Mouse (Mus musculus) hematopoietic multipotent progenitor cell, adult 10-12 weeks (in vitro differentiated cells): Measurements from ENCODE around the gene Gdpd3. TPM values are rescaled to one million over a fixed set of nuclear protein-coding genes. Genes with fewer than 3 reads are reported as not detected.

Experiments
- polyA plus RNA-seq: library from polyadenylated mRNA; stranded (reverse); fragments of >175 nt; gene quantifications from 2 replicates; pipeline ENCODE4 v1.2.3, GENCODE M21; 2012; ENCODE audit warnings: low replicate concordance

The Gdpd3 gene
- 2.9 and 4.6 TPM in 2 replicates for polyA plus RNA-seq

GRCm38 (mm10) chr7:126766201-126766600 is at the start of gene Gdpd3:
Gene Gdpd3 (plus strand): TSS chr7:126766334.

GRCm38 (mm10) chr7:126759050-126759671 is 7.0 kb upstream of the Gdpd3 start, which contains the start of gene Mapk3:
Gene Mapk3 (plus strand): TSS chr7:126759601.

GRCm38 (mm10) chr7:126776598-126777057 is 10.5 kb downstream of the Gdpd3 start, which contains the start of gene Ypel3:
Gene Ypel3 (plus strand): TSS chr7:126776955.

GRCm38 (mm10) chr7:126780971-126781635 is 15.0 kb downstream of the Gdpd3 start, which contains the start of gene Tbx6:
Gene Tbx6 (plus strand): TSS chr7:126781483.

GRCm38 (mm10) chr7:126791851-126792720 is 26.0 kb downstream of the Gdpd3 start, which contains the start of gene Ppp4c:
Gene Ppp4c (minus strand): TSS chr7:126792496.

GRCm38 (mm10) chr7:126797411-126798126 is 31.4 kb downstream of the Gdpd3 start, which contains the start of gene Fam57b:
Gene Fam57b (plus strand): TSS chr7:126797668.

Other genes starting within 250 kb of the Gdpd3 start
- gene Eif3c, start 199.9 kb upstream of the Gdpd3 start, polyA plus RNA-seq, result 43.4 and 50.0 TPM in 2 replicates
- gene Apobr, start 181.4 kb upstream of the Gdpd3 start, polyA plus RNA-seq, result 69.9 and 145 TPM in 2 replicates
- 26.8 and 44.7 TPM in 2 replicates for gene Cln3, start 180.5 kb upstream of the Gdpd3 start, polyA plus RNA-seq
- 1.3 TPM in 2 replicates for gene Il27, start 171.4 kb upstream of the Gdpd3 start, polyA plus RNA-seq
- 4.9 and 6.8 TPM in 2 replicates for gene Nupr1, start 135.5 kb upstream of the Gdpd3 start, polyA plus RNA-seq
- 27.1 and 73.0 TPM in 2 replicates for gene Sgf29, start 117.0 kb upstream of the Gdpd3 start, polyA plus RNA-seq
- 0.25 and 2.0 TPM in 2 replicates for gene Sult1a1, start 89.9 kb upstream of the Gdpd3 start, polyA plus RNA-seq
- 85.0 and 156 TPM in 2 replicates for gene Bola2, start 70.9 kb upstream of the Gdpd3 start, polyA plus RNA-seq
- gene Slx1b, start 70.5 kb upstream of the Gdpd3 start, polyA plus RNA-seq, result 3.1 and 7.3 TPM in 2 replicates
- 2,019 and 2,208 TPM in 2 replicates for gene Coro1a, start 58.5 kb upstream of the Gdpd3 start, polyA plus RNA-seq
- 116 and 131 TPM in 2 replicates for gene Mapk3, start 6.7 kb upstream of the Gdpd3 start, polyA plus RNA-seq
- gene Ypel3, start 10.6 kb downstream of the Gdpd3 start, polyA plus RNA-seq, result 614 and 1,558 TPM in 2 replicates
- 20.6 and 32.8 TPM in 2 replicates for gene Tbx6, start 15.1 kb downstream of the Gdpd3 start, polyA plus RNA-seq
- gene Ppp4c, start 26.2 kb downstream of the Gdpd3 start, polyA plus RNA-seq, result 144 and 186 TPM in 2 replicates
- gene Fam57b, start 31.3 kb downstream of the Gdpd3 start, polyA plus RNA-seq, result 0.18 TPM in 1 of 2 replicates, not detected in the other
- gene 4930451I11Rik, start 65.3 kb downstream of the Gdpd3 start, polyA plus RNA-seq, result not detected in 2 replicates
- not detected in 2 replicates for gene Doc2a, start 81.1 kb downstream of the Gdpd3 start, polyA plus RNA-seq
- 46.3 and 48.6 TPM in 2 replicates for gene Hirip3, start 95.6 kb downstream of the Gdpd3 start, polyA plus RNA-seq
- gene Ino80e, start 96.0 kb downstream of the Gdpd3 start, polyA plus RNA-seq, result 411 and 521 TPM in 2 replicates
- gene Taok2, start 118.4 kb downstream of the Gdpd3 start, polyA plus RNA-seq, result 190 and 438 TPM in 2 replicates
- 94.2 and 130 TPM in 2 replicates for gene Tmem219, start 156.6 kb downstream of the Gdpd3 start, polyA plus RNA-seq
- gene Kctd13, start 162.5 kb downstream of the Gdpd3 start, polyA plus RNA-seq, result 30.5 and 84.4 TPM in 2 replicates
- gene Asphd1, start 183.2 kb downstream of the Gdpd3 start, polyA plus RNA-seq, result not detected in 2 replicates
- 2.3 and 3.7 TPM in 2 replicates for gene Sez6l2, start 184.2 kb downstream of the Gdpd3 start, polyA plus RNA-seq
- gene Cdipt, start 209.6 kb downstream of the Gdpd3 start, polyA plus RNA-seq, result 122 and 191 TPM in 2 replicates
- 0.29 and 0.57 TPM in 2 replicates for gene Cdiptos, start 209.8 kb downstream of the Gdpd3 start, polyA plus RNA-seq
- 41.4 and 44.2 TPM in 2 replicates for gene Mvp, start 248.3 kb downstream of the Gdpd3 start, polyA plus RNA-seq